Mouse (Mus musculus) lung, postnatal 10 days (tissue): ENCODE measurements at regions not wholly inside any gene's neighbourhood (a gene's known extent, or its start where the extent isn't known, plus 50 kb on each side); places are given as distances from the start of the nearest gene placed in this dataset.

ENCODE experiments used
- DNase-seq: peaks from one replicate; pipeline ENCODE4 v3.0.0; 2021

DNA sequence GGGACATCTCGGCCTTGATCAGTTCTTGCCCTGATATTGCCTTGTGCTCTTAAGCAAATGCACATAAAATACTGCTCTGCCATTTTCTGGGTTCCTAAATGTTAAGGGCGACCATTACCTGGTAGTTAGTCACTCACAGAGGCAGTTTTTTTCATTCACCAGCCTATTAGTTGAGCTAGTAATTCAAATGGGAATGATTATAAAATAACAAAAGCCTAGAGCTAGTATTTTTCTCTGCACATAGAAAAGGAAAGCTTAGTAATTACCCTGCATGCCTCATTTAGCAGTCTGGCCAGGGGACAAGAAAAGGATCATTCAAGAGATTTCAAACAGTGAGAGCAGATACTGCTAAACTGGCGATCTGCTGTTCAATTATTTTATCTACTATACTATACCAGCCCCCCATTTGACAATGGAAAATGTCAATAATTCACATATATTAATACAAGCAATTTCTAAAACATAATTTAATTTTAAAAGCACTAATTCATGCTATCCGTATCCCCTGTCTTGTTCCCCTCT is 645.1 kb downstream of the Pdha2 start:
- DNase-seq = no peak

GRCm38 (mm10) chr3:140554736-140555135 is 657.4 kb downstream of the Pdha2 start:
- DNase-seq = no peak

- no peak for DNase-seq
Measured at GRCm38 (mm10) chr3:140548483-140548882, 663.7 kb downstream of the Pdha2 start.

DNA sequence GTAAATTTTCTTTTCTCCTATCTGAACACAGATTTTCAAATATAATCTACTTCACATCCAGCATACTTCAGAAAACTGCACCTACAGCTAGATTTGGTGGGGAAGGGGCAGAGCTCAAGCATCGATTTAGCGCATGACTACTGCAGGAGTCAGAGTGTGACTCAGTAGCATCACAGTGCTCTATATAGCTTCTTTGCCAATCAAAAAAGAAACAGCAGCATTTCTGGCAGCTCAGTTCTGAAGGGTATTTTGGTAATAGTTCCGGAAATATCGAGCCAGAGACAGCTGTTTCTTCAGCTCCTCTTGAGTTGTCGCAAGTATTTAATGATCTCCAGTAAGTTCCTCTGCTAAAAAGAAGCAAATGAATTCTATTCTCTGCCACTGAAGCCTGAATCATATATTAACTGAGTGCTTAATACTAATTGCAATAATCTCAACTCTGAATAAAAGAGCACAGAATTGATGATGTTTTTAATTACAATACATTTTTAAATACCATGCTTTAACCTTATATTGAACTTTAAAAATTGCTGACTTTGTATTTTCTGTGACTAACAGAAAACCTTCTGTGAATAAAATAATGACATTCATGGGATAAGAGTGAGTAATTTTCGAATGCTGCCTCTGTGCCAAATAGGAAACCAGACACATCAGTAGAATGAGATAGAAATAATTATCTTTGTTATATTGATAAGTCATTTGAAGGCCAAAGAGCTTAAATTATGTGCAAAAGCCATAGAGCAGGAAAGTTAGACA is 680.2 kb downstream of the Pdha2 start:
- DNase-seq = no peak

DNA sequence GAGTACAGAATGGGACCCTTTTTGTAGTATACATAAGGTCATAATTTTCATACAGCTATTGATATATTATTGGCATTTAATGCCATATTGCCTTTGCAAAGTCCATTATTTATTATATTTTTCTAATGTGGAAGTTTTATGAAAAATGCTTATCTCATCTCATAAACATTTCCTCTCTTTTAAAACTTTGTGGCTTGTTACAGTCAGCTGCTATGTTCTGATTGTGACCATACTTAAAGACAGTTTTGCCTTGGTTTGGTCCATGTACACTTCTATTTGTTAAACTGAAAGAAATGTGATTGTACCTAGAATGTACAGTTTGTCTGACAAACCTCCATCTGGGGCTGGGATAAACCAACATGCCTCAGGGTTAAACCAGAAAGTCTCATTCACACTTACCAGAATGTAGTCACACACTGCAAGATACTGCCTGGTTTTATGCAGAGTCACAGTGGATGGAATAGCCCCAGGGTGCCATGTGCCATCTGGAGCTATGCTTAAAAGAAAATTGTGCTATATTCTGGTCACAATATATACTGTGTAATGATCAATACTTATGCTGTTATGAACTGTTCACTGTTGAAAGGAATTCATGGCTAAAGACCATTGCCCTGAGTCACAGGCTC is 690.4 kb downstream of the Pdha2 start:
- DNase-seq = no peak

DNA sequence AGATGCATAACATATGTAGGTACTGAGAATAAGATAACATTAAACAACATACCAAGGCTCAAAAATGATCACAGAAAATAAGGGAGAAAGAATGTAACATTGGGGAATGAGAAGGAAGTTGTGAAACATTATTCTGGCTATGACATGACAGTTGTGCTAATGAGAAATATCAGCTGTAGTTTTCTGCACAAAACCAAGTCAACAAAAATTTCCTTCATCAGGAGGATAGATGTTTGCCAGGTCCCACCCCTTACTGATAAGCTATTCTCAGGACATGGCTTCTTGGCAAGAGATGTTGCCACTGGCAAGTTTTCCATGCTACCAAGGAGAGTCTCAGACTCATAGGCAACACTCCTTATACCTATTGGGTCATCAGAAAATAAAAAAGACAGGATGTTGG is 701.3 kb downstream of the Pdha2 start:
- DNase-seq = peak; percentile 18

DNA sequence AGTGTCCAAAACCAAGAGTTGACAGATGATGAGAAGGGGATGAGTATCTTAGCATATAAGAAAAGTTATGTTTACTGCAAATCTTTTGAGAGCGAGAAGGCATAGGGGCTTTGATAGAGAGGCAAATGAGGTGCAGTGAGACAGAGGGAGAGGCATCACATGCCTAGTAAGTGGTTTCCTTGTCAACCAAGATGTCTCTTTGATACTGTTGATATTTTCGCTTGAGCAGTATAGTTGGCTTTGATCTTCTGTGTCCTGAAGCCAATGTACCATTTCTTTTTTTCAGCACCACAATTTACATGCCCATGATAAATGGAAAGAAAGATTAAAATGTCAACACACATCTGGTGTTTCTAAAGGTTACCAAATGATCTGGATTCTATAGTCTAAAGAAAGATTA is 702.1 kb downstream of the Pdha2 start:
- DNase-seq = no peak

DNA sequence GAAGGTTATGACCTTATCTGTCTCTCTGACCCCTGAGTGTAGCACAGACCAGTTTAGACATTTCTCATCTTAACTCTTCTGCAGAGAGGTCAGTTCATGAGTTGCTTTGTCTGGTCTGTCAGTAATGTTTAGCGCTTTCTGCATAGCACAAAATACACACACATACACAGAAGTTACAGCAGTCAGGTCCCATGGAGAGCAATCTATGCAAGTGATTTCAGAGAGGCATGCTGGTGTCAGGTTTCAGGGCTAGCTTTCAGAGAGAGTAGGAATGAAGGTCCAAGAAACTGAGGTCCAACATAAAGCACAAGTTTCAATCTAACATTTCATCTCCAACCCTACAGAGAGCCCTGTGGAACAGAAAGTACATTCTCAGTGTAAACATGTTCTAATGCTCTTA is 718.0 kb downstream of the Pdha2 start:
- DNase-seq = no peak

DNA sequence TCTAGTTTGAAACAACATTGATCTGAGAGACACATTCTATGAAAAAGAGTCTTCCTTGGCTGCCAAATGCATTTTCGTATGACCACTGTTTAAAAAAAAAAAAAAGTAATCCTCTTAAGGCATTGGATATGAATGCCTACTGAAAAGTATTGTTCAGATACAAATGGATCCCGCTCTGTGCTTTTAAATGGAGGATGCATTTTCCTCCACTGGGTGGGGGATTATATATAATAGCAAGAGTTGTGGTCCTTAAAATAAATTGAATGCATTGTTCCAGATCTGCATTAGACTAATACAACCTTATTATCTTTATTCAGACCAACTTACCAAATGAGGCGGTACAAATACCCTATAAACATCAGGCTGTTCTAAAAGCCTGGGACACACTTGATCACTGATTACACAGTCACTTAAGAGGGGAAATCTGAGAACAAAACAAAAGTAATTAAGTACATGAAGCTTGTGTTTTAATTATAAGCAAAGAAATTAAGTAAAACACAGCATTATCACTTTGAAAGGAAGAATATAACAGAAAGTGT is 734.4 kb downstream of the Pdha2 start:
- no peak for DNase-seq

- DNase-seq = no peak
Measured at GRCm38 (mm10) chr3:140476534-140476933, 735.6 kb downstream of the Pdha2 start.

- no peak for DNase-seq
Measured at GRCm38 (mm10) chr3:140452513-140452912, 759.6 kb downstream of the Pdha2 start.

- no peak for DNase-seq
Measured at GRCm38 (mm10) chr3:140451148-140451547, 761.0 kb downstream of the Pdha2 start.

DNA sequence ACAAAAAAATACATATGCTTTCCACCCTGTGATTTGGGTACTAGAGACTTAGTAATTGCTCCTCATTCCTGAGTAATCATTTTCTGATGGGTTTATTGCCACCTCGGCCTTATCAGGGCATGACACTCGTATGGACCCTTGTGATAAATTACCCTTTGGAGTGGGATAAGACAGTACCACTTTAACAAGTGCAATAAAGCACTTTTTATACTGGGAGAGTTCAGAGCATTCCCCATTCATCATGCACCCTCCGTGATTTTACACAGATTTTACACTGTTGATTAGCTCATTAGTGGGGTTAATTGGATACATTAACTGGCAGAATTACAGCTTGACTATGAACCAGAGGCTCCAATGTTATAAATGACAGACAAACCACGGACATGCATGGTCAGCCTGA is 802.9 kb downstream of the Pdha2 start:
- DNase-seq = no peak
